Mouse (Mus musculus) liver, embryonic 14.5 days (tissue): ENCODE results near the gene Map4k5. TPM values are rescaled to one million over a fixed set of nuclear protein-coding genes. Genes with fewer than 3 reads are reported as not detected.
A peak's percentile ranks its signal among the peaks of the same experiment; 100 is the strongest.

Source experiments
- ATAC-seq: fragments of 200-750 bp; cut with Nextera tagmentation; 2 replicates; pipeline ENCODE4 v1.8.0; 2017; ENCODE audit warnings: moderate number of reproducible peaks, mild to moderate bottlenecking, moderate library complexity; ENCODE audit not compliant: insufficient read depth
- DNase-seq, 3 experiments: peaks; one replicate each; pipeline ENCODE4 v3.0.0-alpha.2; 2012 to 2013; ENCODE audit warnings: low read depth in 3 of 3, low spot score in 3 of 3
- H3K27ac ChIP-seq: fragments of 300-500 bp; sonication (generic); 2 replicates; pipeline ENCODE4 v1.5.1; 2014; ENCODE audit warnings: moderate library complexity, mild to moderate bottlenecking, control low read depth, inconsistent platforms
- H3K27me3 ChIP-seq: fragments of 300-500 bp; sonication (generic); 2 replicates; pipeline ENCODE4 v1.6.1; 2014; ENCODE audit warnings: mild to moderate bottlenecking, low read length, moderate library complexity; ENCODE audit not compliant: control insufficient read depth, insufficient read depth
- H3K36me3 ChIP-seq: fragments of 300-500 bp; sonication (generic); replicated peaks from 2 replicates; pipeline ENCODE4 v1.6.1; 2014; ENCODE audit warnings: low read depth; ENCODE audit not compliant: control insufficient read depth, insufficient read depth
- H3K4me1 ChIP-seq, 2 experiments: fragments of 200-500 bp in 1 of 2; fragments of 300-500 bp in 1 of 2; sonication (generic) in 1 of 2; replicated peaks; 2 replicates each; pipeline ENCODE4 v1.6.1; 2012 to 2014; ENCODE audit warnings: antibody characterized with exemption in 1 of 2, inconsistent platforms in 1 of 2, low read length in 1 of 2; ENCODE audit not compliant: control insufficient read depth in 2 of 2, insufficient read depth in 2 of 2
- H3K4me2 ChIP-seq: fragments of 300-500 bp; sonication (generic); 2 replicates; pipeline ENCODE4 v1.6.1; 2014; ENCODE audit warnings: low read depth, mild to moderate bottlenecking, control low read depth, moderate library complexity
- H3K4me3 ChIP-seq, 2 experiments: fragments of 200-500 bp in 1 of 2; fragments of 300-500 bp in 1 of 2; sonication (generic) in 1 of 2; 2 replicates each; pipeline ENCODE4 v1.5.1; 2012 to 2014; ENCODE audit warnings: low read depth in 2 of 2, low read length in 2 of 2, mild to moderate bottlenecking in 2 of 2, control low read depth in 1 of 2, inconsistent platforms in 1 of 2, moderate library complexity in 1 of 2; ENCODE audit not compliant: insufficient read depth in 1 of 2
- H3K9ac ChIP-seq: fragments of 300-500 bp; sonication (generic); replicated peaks from 2 replicates; pipeline ENCODE4 v1.6.1; 2014; ENCODE audit warnings: mild to moderate bottlenecking, control low read depth, moderate library complexity
- H3K9me3 ChIP-seq: fragments of 300-500 bp; sonication (generic); 2 replicates; pipeline ENCODE4 v1.6.1; 2016; ENCODE audit warnings: low read length, mixed read lengths; ENCODE audit not compliant: control insufficient read depth
- CTCF ChIP-seq: IDR thresholded peaks from 2 replicates; pipeline ENCODE4 v1.5.1; 2016; ENCODE audit warnings: antibody characterized with exemption, low read depth, control low read depth
- EP300 ChIP-seq: IDR thresholded peaks from 2 replicates; pipeline ENCODE4 v1.6.1; 2016; ENCODE audit warnings: antibody characterized with exemption, low read depth
- WGBS: fragments of 180-500 bp; shearing (Covaris S2); extraction: QIAGEN DNeasy Blood & Tissue Kit; methylation state at CpG from one replicate; pipeline ENCODE4 v1.1.7; 2014; ENCODE audit not compliant: insufficient replicate concordance; 5-methylcytosine and 5-hydroxymethylcytosine counted together
- polyA plus RNA-seq, 2 experiments: library from polyadenylated mRNA; depleted of rRNA in 1 of 2; stranded (reverse) in 1 of 2; unstranded in 1 of 2; fragments of >200 nt; fragmentation: Nextera tagmentation in 1 of 2; extraction: Ambion mirVana in 1 of 2; gene quantifications; 2 replicates each; pipeline versions ENCODE4 v1.2.1 to v1.2.3; 2012 to 2014

Map4k5 gene
- polyA plus RNA-seq, 2 experiments, result 13.6 to 26.9 TPM

- no peaks in the 10 kb centered on the region for H3K36me3 ChIP-seq
- H3K9me3 ChIP-seq, result no peaks in the 10 kb centered on the region
- DNase-seq, result peak; percentile 91 to 94 (median 94)
- H3K9ac ChIP-seq, result peak overlapping the region; percentile 87
- ATAC-seq, result peak; percentile 75
- H3K4me1 ChIP-seq, result peaks cover 51 to 52% of the 10 kb centered on the region in 2 experiments
- peak overlapping the region; percentile 99 for H3K27ac ChIP-seq
- TF ChIP-seq EP300, result peak; percentile 93
- TF ChIP-seq CTCF, result no peak
- 15% methylated on average over 7 of the region's 7 CpGs for WGBS
- peak overlapping the region; percentile 37 to 38 for H3K4me3 ChIP-seq
- H3K4me2 ChIP-seq, result peak overlapping the region; percentile 77
- no peaks in the 10 kb centered on the region for H3K27me3 ChIP-seq
These were observed 133.6 kb downstream of the Map4k5 start for GRCm38 (mm10) chr12:69759267-69759885.

- Histone ChIP-seq H3K9ac (peak overlapping the region; percentile 87), H3K27me3 (no peaks in the 10 kb centered on the region), H3K27ac (peak overlapping the region; percentile 99), H3K9me3 (no peaks in the 10 kb centered on the region), H3K4me2 (peak overlapping the region; percentile 77), H3K4me1 (peaks cover 51 to 52% of the 10 kb centered on the region in 2 experiments), H3K4me3 (peak overlapping the region; percentile 37 to 38), H3K36me3 (no peaks in the 10 kb centered on the region)
- DNase-seq, result peak in 2 of 3 experiments; percentile 52 to 61
- no peak for TF ChIP-seq CTCF
- 0 out of 2 replicates have a peak, but pooled peaks have one; percentile 19 for TF ChIP-seq EP300
- ATAC-seq, result peak; percentile 8; the same call in 1 of the 2 replicates
- 3% methylated on average over 22 of the region's 22 CpGs for WGBS
These were observed 134.5 kb downstream of the Map4k5 start for GRCm38 (mm10) chr12:69758221-69759185.

- H3K27ac ChIP-seq, result peak overlapping the region; percentile 99
- H3K9me3 ChIP-seq, result no peaks in the 10 kb centered on the region
- peak; percentile 91 for ATAC-seq
- H3K4me2 ChIP-seq, result peak overlapping the region; percentile 77
- peak overlapping the region; percentile 87 for H3K9ac ChIP-seq
- TF ChIP-seq CTCF (peak; percentile 98), EP300 (peak; percentile 97)
- DNase-seq, result peak; percentile 98 to 99 (median 98)
- H3K4me3 ChIP-seq, result peak overlapping the region; percentile 22 to 41
- peaks cover 48 to 50% of the 10 kb centered on the region in 2 experiments for H3K4me1 ChIP-seq
- WGBS, result 2% methylated on average over 22 of the region's 22 CpGs
- no peaks in the 10 kb centered on the region for H3K36me3 ChIP-seq
- no peaks in the 10 kb centered on the region for H3K27me3 ChIP-seq
These were observed 135.4 kb downstream of the Map4k5 start for GRCm38 (mm10) chr12:69757418-69758141.

- H3K9ac ChIP-seq, result peak overlapping the region; percentile 67; the same call in 1 of the 2 replicates
- no peak for TF ChIP-seq EP300
- TF ChIP-seq CTCF, result no peak
- H3K36me3 ChIP-seq, result no peaks in the 10 kb centered on the region
- peaks cover 45 to 46% of the 10 kb centered on the region in 2 experiments for H3K4me1 ChIP-seq
- no peak for ATAC-seq
- 71% methylated on average over 5 of the region's 5 CpGs for WGBS
- H3K9me3 ChIP-seq, result no peaks in the 10 kb centered on the region
- no peaks in the 10 kb centered on the region for H3K27me3 ChIP-seq
- H3K27ac ChIP-seq, result peak overlapping the region; percentile 99
- H3K4me3 ChIP-seq, result no peak overlapping the region
- DNase-seq, result no peak
- H3K4me2 ChIP-seq, result peak overlapping the region; percentile 77; the same call in 1 of the 2 replicates
These were observed 137.0 kb downstream of the Map4k5 start for GRCm38 (mm10) chr12:69756015-69756414.
